Mouse (Mus musculus): ENCODE data around the gene Fastkd5. TPM values are rescaled to one million over a fixed set of nuclear protein-coding genes. Genes with fewer than 3 reads are reported as not detected.
A peak's percentile ranks its signal among the peaks of the same experiment; 100 is the strongest.

Fastkd5 gene
- total RNA-seq (2014; rRNA removed; ENCODE audit: low replicate concordance), result 8.2 and 9.8 TPM in 2 replicates
- 9.8 TPM in 2 replicates for polyA plus RNA-seq (2015; fragmentation: Nextera tagmentation; extraction: Ambion mirVana)

GRCm38 (mm10) chr2:130629839-130630203 is at the start of gene Fastkd5, which contains the start of gene Ubox5:
Fastkd5 (minus strand) TSS chr2:130630027.
Ubox5 (minus strand) TSS chr2:130630038.
- Histone ChIP-seq H3K9ac (replicated peaks; ENCODE audit: low read depth, low read length) (peak within 1 kb of the TSS; percentile 95), H3K27me3 (ENCODE audit: control insufficient read depth, insufficient read depth, low read length) (peaks cover 14% of the 10 kb centered on the region), H3K36me3 (replicated peaks; ENCODE audit: control insufficient read depth, insufficient read depth, low read length) (peaks cover 22% of the 10 kb centered on the region), H3K4me2 (ENCODE audit: low read depth, low read length) (peak within 1 kb of the TSS; percentile 74), H3K27ac (ENCODE audit: low read depth) (peak within 1 kb of the TSS; percentile 83), H3K4me3 (ENCODE audit: low read depth, low read length) (peak within 1 kb of the TSS; percentile 98), H3K4me1 (ENCODE audit: control insufficient read depth, insufficient read depth) (peaks cover 11% of the 10 kb centered on the region), H3K9me3 (replicated peaks; ENCODE audit: control insufficient read depth, low read length) (no peaks in the 10 kb centered on the region)
- TF ChIP-seq EP300 (IDR thresholded peaks at IDR 0.05; ENCODE audit: low read depth), result peak; percentile 48; the same call in 1 of the 2 replicates
- no peak for TF ChIP-seq CTCF (IDR thresholded peaks at IDR 0.05; ENCODE audit: low read depth)
- under 1% methylated on average over 25 of the region's 25 CpGs for WGBS
- DNase-seq (ENCODE audit: low spot score), result peak; percentile 89
- ATAC-seq (ENCODE audit: insufficient read depth, low read depth), result peak; percentile 85

- Histone ChIP-seq H3K4me1 (ENCODE audit: control insufficient read depth, insufficient read depth) (no peaks in the 10 kb centered on the region), H3K9ac (replicated peaks; ENCODE audit: low read depth, low read length) (no peak overlapping the region), H3K27me3 (ENCODE audit: control insufficient read depth, insufficient read depth, low read length) (no peaks in the 10 kb centered on the region), H3K36me3 (replicated peaks; ENCODE audit: control insufficient read depth, insufficient read depth, low read length) (peaks cover 93% of the 10 kb centered on the region), H3K27ac (ENCODE audit: low read depth) (no peak overlapping the region), H3K9me3 (replicated peaks; ENCODE audit: control insufficient read depth, low read length) (no peaks in the 10 kb centered on the region), H3K4me2 (ENCODE audit: low read depth, low read length) (no peak overlapping the region), H3K4me3 (ENCODE audit: low read depth, low read length) (no peak overlapping the region)
- TF ChIP-seq CTCF (IDR thresholded peaks at IDR 0.05; ENCODE audit: low read depth) (no peak), EP300 (IDR thresholded peaks at IDR 0.05; ENCODE audit: low read depth) (no peak)
- WGBS, result 94% methylated on average over 12 of the region's 12 CpGs
- no peak for DNase-seq (ENCODE audit: low spot score)
- ATAC-seq (ENCODE audit: insufficient read depth, low read depth), result no peak
Measured at GRCm38 (mm10) chr2:130679154-130679553, 49.3 kb upstream of the Fastkd5 start.

GRCm38 (mm10) chr2:130677211-130677610 is 47.4 kb upstream of the Fastkd5 start:
- Histone ChIP-seq H3K4me3 (ENCODE audit: low read depth, low read length) (no peak overlapping the region), H3K27ac (ENCODE audit: low read depth) (no peak overlapping the region), H3K9me3 (replicated peaks; ENCODE audit: control insufficient read depth, low read length) (no peaks in the 10 kb centered on the region), H3K27me3 (ENCODE audit: control insufficient read depth, insufficient read depth, low read length) (no peaks in the 10 kb centered on the region), H3K9ac (replicated peaks; ENCODE audit: low read depth, low read length) (no peak overlapping the region), H3K4me2 (ENCODE audit: low read depth, low read length) (no peak overlapping the region), H3K4me1 (ENCODE audit: control insufficient read depth, insufficient read depth) (no peaks in the 10 kb centered on the region), H3K36me3 (replicated peaks; ENCODE audit: control insufficient read depth, insufficient read depth, low read length) (peaks cover 94% of the 10 kb centered on the region)
- TF ChIP-seq EP300 (IDR thresholded peaks at IDR 0.05; ENCODE audit: low read depth), result no peak
- TF ChIP-seq CTCF (IDR thresholded peaks at IDR 0.05; ENCODE audit: low read depth), result no peak
- WGBS, result 65% methylated on average over 10 of the region's 10 CpGs
- ATAC-seq (ENCODE audit: insufficient read depth, low read depth), result no peak
- DNase-seq (ENCODE audit: low spot score), result no peak

GRCm38 (mm10) chr2:130667559-130667958 is 37.7 kb upstream of the Fastkd5 start, which contains the start of gene Itpa:
Itpa (plus strand) TSS chr2:130667610.
- H3K4me1 ChIP-seq (ENCODE audit: control insufficient read depth, insufficient read depth), result peaks cover 14% of the 10 kb centered on the region
- TF ChIP-seq CTCF (IDR thresholded peaks at IDR 0.05; ENCODE audit: low read depth) (peak; percentile 53), EP300 (IDR thresholded peaks at IDR 0.05; ENCODE audit: low read depth) (peak; percentile 74; the same call in 1 of the 2 replicates)
- H3K9me3 ChIP-seq (replicated peaks; ENCODE audit: control insufficient read depth, low read length), result no peaks in the 10 kb centered on the region
- no peaks in the 10 kb centered on the region for H3K27me3 ChIP-seq (ENCODE audit: control insufficient read depth, insufficient read depth, low read length)
- peak within 1 kb of the TSS; percentile 79 for H3K4me2 ChIP-seq (ENCODE audit: low read depth, low read length)
- DNase-seq (ENCODE audit: low spot score), result peak; percentile 77
- peak within 1 kb of the TSS; percentile 61 for H3K4me3 ChIP-seq (ENCODE audit: low read depth, low read length)
- H3K27ac ChIP-seq (ENCODE audit: low read depth), result peak within 1 kb of the TSS; percentile 68
- peak within 1 kb of the TSS; percentile 44 for H3K9ac ChIP-seq (replicated peaks; ENCODE audit: low read depth, low read length)
- peaks cover 12% of the 10 kb centered on the region for H3K36me3 ChIP-seq (replicated peaks; ENCODE audit: control insufficient read depth, insufficient read depth, low read length)
- peak; percentile 45 for ATAC-seq (ENCODE audit: insufficient read depth, low read depth)
- under 1% methylated on average over 31 of the region's 31 CpGs for WGBS

- Histone ChIP-seq H3K36me3 (replicated peaks; ENCODE audit: control insufficient read depth, insufficient read depth, low read length) (peaks cover 28% of the 10 kb centered on the region), H3K9me3 (replicated peaks; ENCODE audit: control insufficient read depth, low read length) (no peaks in the 10 kb centered on the region), H3K9ac (replicated peaks; ENCODE audit: low read depth, low read length) (peak within 1 kb of the TSS; percentile 78), H3K27ac (ENCODE audit: low read depth) (peak within 1 kb of the TSS; percentile 98), H3K27me3 (ENCODE audit: control insufficient read depth, insufficient read depth, low read length) (no peaks in the 10 kb centered on the region), H3K4me1 (ENCODE audit: control insufficient read depth, insufficient read depth) (peaks cover 14% of the 10 kb centered on the region), H3K4me3 (ENCODE audit: low read depth, low read length) (peak within 1 kb of the TSS; percentile 63), H3K4me2 (ENCODE audit: low read depth, low read length) (peak within 1 kb of the TSS; percentile 54)
- DNase-seq (ENCODE audit: low spot score) (peak; percentile 94), ATAC-seq (ENCODE audit: insufficient read depth, low read depth) (peak; percentile 96)
- TF ChIP-seq CTCF (IDR thresholded peaks at IDR 0.05; ENCODE audit: low read depth) (peak; percentile 19), EP300 (IDR thresholded peaks at IDR 0.05; ENCODE audit: low read depth) (no peak)
- under 1% methylated on average over 40 of the region's 40 CpGs for WGBS
Measured at GRCm38 (mm10) chr2:130664102-130664701, 34.4 kb upstream of the Fastkd5 start, which contains the start of gene Ddrgk1. Ddrgk1 (minus strand) TSS chr2:130664659.
